Mouse (Mus musculus) heart, embryonic 14.5 days (tissue): ENCODE measurements around the gene Ece2. TPM values are rescaled to one million over a fixed set of nuclear protein-coding genes. Genes with fewer than 3 reads are reported as not detected.
A peak's percentile ranks its signal among the peaks of the same experiment; 100 is the strongest.

Experiments used
- ATAC-seq: fragments of 200-750 bp; cut with Nextera tagmentation; 2 replicates; pipeline ENCODE4 v1.8.0; 2017; ENCODE audit warnings: low read depth, moderate TSS enrichment; ENCODE audit not compliant: insufficient number of reproducible peaks, insufficient read depth, low FRiP score
- H3K27ac ChIP-seq, 2 experiments: fragments of 200-500 bp in 1 of 2; fragments of 300-500 bp in 1 of 2; sonication (generic) in 1 of 2; replicated peaks in 1 of 2; 2 replicates each; pipeline ENCODE4 v1.5.1; 2012 to 2014; ENCODE audit warnings: low read depth in 2 of 2, low read length in 2 of 2, control low read depth in 1 of 2, mild to moderate bottlenecking in 1 of 2, mixed read lengths in 1 of 2; ENCODE audit not compliant: control insufficient read depth in 1 of 2, insufficient read depth in 1 of 2
- H3K27me3 ChIP-seq: fragments of 300-500 bp; sonication (generic); 2 replicates; pipeline ENCODE4 v1.6.1; 2014; ENCODE audit warnings: mild to moderate bottlenecking, low read length, control low read depth; ENCODE audit not compliant: control insufficient read depth, insufficient read depth
- H3K36me3 ChIP-seq: fragments of 300-500 bp; sonication (generic); 2 replicates; pipeline ENCODE4 v1.6.1; 2014; ENCODE audit warnings: mild to moderate bottlenecking, control low read depth, low read length, mixed read lengths; ENCODE audit not compliant: control insufficient read depth, insufficient read depth
- H3K4me1 ChIP-seq, 2 experiments: fragments of 200-500 bp in 1 of 2; fragments of 300-500 bp in 1 of 2; sonication (generic) in 1 of 2; 2 replicates each; pipeline ENCODE4 v1.6.1; 2012 to 2014; ENCODE audit warnings: low read length in 2 of 2, control low read depth in 1 of 2, mixed read lengths in 1 of 2; ENCODE audit not compliant: control insufficient read depth in 2 of 2, insufficient read depth in 2 of 2
- H3K4me2 ChIP-seq: fragments of 300-500 bp; sonication (generic); 2 replicates; pipeline ENCODE4 v1.6.1; 2014; ENCODE audit warnings: mild to moderate bottlenecking, low read length
- H3K4me3 ChIP-seq, 2 experiments: fragments of 200-500 bp in 1 of 2; fragments of 300-500 bp in 1 of 2; sonication (generic) in 1 of 2; 2 replicates each; pipeline ENCODE4 v1.5.1; 2012 to 2014; ENCODE audit warnings: low read length in 2 of 2, mild to moderate bottlenecking in 2 of 2, control low read depth in 1 of 2, low read depth in 1 of 2, moderate library complexity in 1 of 2; ENCODE audit not compliant: control insufficient read depth in 1 of 2, insufficient read depth in 1 of 2
- H3K9ac ChIP-seq: fragments of 300-500 bp; sonication (generic); 2 replicates; pipeline ENCODE4 v1.6.1; 2014; ENCODE audit warnings: mild to moderate bottlenecking, low read length
- H3K9me3 ChIP-seq: fragments of 300-500 bp; sonication (generic); 2 replicates; pipeline ENCODE4 v1.6.1; 2016; ENCODE audit warnings: low read length, control low read depth; ENCODE audit not compliant: control insufficient read depth
- WGBS: fragments of 180-500 bp; shearing (Covaris S2); extraction: QIAGEN DNeasy Blood & Tissue Kit; methylation state at CpG from one replicate; pipeline ENCODE4 v1.1.7; 2014; 5-methylcytosine and 5-hydroxymethylcytosine counted together
- polyA plus RNA-seq: library from polyadenylated mRNA; unstranded; fragments of >200 nt; fragmentation: Nextera tagmentation; extraction: Ambion mirVana; gene quantifications from 2 replicates; pipeline ENCODE4 v1.2.1, GENCODE M21; 2014

Gene Ece2
- 0.22 and 0.53 TPM in 2 replicates for polyA plus RNA-seq

DNA sequence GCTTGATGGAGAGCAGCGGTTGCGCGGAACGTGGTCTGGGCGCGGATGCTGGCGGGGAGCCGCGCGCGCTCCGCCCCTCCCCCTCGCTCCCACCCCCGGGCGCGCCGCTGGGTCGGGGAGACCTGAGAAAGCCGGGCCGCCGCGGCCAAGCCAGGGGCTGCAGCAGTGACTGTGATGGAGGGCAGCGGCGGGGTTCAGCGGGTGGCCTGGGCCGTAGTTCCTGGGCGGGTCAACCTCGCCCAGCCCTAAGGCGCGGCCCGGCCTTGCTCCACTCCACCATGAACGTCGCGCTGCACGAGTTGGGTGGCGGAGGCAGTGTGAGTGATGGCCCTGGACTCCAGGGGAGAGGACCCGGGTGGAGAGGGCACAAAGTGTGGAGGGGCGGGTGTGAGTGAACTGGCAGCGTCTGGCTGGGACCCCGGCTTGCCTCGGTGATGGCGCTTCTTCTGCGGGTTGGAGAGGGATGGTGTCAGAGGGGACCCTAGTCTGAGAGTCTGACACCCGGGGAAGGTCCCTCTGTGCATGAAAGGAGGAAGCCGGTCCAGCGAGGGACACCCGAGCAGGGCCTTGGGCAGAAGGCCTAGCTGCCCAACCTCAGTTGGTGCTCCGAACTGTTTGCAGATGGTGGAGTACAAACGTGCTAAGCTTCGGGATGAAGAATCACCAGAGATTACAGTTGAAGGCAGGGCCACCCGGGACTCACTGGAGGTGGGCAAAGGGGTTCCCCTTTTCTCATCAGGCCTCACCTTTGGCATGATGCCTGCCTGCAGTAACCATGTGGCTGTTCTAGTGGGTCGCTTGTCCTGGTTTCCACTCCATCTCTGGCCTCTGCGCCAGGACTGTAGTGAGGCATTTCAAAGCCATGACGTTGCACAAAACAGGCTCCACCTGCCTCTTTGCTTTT lies at the start of gene Ece2:
Gene Ece2, plus strand, starts transcription at position 98 of the 904 bp plus-strand sequence.
- Histone ChIP-seq H3K9ac (peak within 1 kb of the TSS; percentile 67), H3K27me3 (peaks cover 26% of the 10 kb centered on the region), H3K4me1 (peaks cover 0 to 7% of the 10 kb centered on the region in 2 experiments; a peak in 2 of 4 replicates), H3K27ac (no peak within 1 kb of the TSS), H3K36me3 (no peaks in the 10 kb centered on the region), H3K9me3 (no peaks in the 10 kb centered on the region), H3K4me2 (peak within 1 kb of the TSS; percentile 84), H3K4me3 (peak within 1 kb of the TSS; percentile 48 to 52)
- 7% methylated on average over 53 of the region's 54 CpGs for WGBS
- 0 out of 2 replicates have a peak, but pooled peaks have one; percentile 21 for ATAC-seq

DNA sequence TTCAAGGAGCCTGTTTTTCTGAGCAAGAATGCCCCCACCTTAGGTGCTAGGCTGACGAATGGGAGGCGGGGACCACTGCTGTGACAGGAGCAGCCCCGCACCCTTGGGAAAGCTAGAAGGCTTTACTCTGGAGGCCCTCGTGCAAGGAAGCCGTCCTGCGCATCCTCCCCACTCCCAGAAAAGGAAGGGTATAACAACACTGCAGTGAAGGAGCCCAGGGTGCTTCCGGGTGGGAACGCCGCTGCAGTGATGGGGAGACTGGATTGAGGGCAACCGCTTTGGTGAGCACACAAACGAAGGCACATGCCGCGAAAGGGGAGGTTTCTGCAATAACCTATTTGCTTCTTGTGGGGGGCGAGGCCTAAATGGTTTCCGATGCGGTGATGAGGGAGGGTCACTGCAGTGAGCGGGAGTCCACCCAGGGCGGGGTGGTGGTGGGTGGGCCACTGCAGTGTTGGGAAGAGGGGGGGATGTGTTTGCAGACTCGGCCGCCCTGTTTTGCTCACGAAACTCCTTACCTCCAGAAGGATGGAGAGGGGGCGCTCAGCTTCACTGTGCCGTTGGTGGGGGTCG lies 40.2 kb upstream of the Ece2 start, which contains the start of gene Vwa5b2:
Gene Vwa5b2, plus strand, starts transcription at position 106 of the 573 bp plus-strand sequence.
- Histone ChIP-seq H3K9me3 (no peaks in the 10 kb centered on the region), H3K4me2 (peak within 1 kb of the TSS; percentile 88), H3K4me3 (peak within 1 kb of the TSS; percentile 51 to 52), H3K27me3 (peaks cover 63% of the 10 kb centered on the region), H3K27ac (no peak within 1 kb of the TSS), H3K4me1 (peaks cover 5 to 21% of the 10 kb centered on the region in 2 experiments; a peak in 2 of 4 replicates), H3K9ac (peak within 1 kb of the TSS; percentile 48), H3K36me3 (no peaks in the 10 kb centered on the region)
- ATAC-seq = no peak
- WGBS = 1% methylated on average over 24 of the region's 24 CpGs

DNA sequence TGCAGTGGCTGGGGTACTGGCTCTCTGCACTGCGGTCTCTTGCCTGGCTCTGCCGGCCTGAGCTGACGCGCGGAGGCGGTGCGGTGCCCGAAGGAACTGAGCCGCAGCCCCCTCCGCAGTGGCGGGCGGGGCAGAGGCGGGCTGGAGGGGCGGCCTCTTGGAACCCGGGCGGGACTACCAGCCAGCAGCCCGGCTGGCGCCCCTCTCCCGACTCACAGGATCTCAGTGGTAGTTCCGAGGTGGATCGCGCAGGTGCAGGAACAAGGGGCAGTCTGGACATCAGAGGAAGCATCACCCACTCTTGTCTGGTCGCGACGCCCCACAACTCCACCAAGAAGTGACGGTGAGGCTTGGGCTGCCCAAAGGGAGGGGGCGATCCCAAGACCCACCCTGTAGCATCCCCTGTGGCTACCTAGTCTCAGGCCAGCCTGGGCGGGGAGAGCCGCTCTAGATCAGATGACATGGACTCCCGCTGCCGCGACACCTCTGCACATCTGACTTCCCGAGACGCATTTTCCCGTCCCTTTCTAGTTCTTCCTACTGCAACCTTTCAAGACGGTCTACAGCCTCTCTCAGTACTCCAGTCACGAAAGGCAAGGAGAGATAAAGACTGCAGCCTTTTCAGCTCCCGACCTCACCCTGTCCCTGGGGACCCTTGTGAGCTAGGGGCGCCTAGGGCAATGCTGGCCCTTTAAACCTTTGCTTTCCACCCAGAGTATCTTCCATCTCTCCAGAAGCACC lies 39.5 kb upstream of the Ece2 start:
- Histone ChIP-seq H3K36me3 (no peaks in the 10 kb centered on the region), H3K4me1 (peaks cover 5 to 21% of the 10 kb centered on the region in 2 experiments; a peak in 2 of 4 replicates), H3K4me2 (peak overlapping the region; percentile 88), H3K9ac (peak overlapping the region; percentile 48), H3K4me3 (peak overlapping the region; percentile 51 to 52), H3K9me3 (no peaks in the 10 kb centered on the region), H3K27ac (no peak overlapping the region), H3K27me3 (peaks cover 63% of the 10 kb centered on the region)
- WGBS = under 1% methylated on average over 36 of the region's 39 CpGs
- peak; percentile 48; the same call in 1 of the 2 replicates for ATAC-seq

DNA sequence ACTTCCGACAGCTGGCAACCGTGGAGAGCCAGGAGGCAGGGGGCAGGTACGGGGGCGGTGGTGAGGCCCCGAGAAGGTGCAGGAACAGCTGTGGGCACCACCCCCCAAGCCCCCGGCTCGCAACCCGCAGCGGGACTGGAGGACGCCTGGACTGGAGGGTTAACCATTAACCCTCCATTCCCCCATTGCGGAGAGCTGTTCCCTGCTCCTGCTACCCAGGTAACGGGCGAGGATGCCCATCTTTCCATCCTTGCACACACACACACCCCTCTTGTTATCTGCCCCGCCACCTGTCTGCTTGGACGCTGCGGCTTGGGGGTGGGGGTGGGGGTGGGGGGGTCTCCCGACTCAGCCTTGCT lies 39.0 kb upstream of the Ece2 start:
- ATAC-seq = no peak
- H3K4me1 ChIP-seq = peaks cover 5 to 21% of the 10 kb centered on the region in 2 experiments; a peak in 2 of 4 replicates
- no peak overlapping the region for H3K9ac ChIP-seq
- WGBS = 6% methylated on average over 17 of the region's 17 CpGs
- peaks cover 63% of the 10 kb centered on the region for H3K27me3 ChIP-seq
- no peaks in the 10 kb centered on the region for H3K36me3 ChIP-seq
- H3K9me3 ChIP-seq = no peaks in the 10 kb centered on the region
- H3K4me2 ChIP-seq = peak overlapping the region; percentile 88
- H3K4me3 ChIP-seq = peak overlapping the region in 1 of 2 experiments; percentile 52; a peak in 3 of 4 replicates
- H3K27ac ChIP-seq = no peak overlapping the region

DNA sequence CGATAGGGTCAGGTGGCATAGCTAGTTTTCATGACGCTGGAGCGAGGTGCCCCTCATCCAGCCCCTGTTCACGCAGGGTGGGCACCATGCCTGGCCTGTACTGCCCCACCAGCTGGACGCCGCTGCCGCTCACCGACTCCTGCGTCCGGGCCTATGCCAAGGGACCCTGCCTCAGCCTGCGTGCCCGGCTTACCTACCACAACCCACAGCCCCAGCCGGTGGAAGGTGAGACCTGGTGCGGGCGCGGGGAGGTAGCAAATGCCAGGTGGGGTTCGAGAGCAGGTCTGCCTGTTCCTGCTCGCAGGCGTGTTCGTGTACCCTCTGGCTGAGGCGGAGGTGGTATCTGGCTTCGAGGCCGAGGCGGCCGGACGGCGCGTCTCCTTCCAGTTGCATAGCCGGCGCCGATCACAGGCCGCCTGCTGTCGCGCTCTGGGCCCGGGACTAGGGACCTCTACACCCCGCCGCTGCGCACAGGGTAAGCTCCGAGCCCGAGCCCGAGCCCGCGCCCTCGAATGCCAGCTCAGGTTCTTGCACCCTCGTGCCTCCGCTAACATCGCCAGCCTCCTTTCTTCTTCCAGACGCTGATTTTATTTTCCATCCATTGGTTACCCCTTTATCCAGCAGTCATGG lies 38.4 kb upstream of the Ece2 start:
- no peaks in the 10 kb centered on the region for H3K36me3 ChIP-seq
- no peaks in the 10 kb centered on the region for H3K9me3 ChIP-seq
- peak overlapping the region; percentile 8 to 52; a peak in 2 of 4 replicates for H3K4me3 ChIP-seq
- H3K27ac ChIP-seq = no peak overlapping the region
- no peak for ATAC-seq
- H3K27me3 ChIP-seq = peaks cover 63% of the 10 kb centered on the region
- 7% methylated on average over 47 of the region's 48 CpGs for WGBS
- peaks cover 5 to 21% of the 10 kb centered on the region in 2 experiments; a peak in 2 of 4 replicates for H3K4me1 ChIP-seq
- peak overlapping the region; percentile 88 for H3K4me2 ChIP-seq
- H3K9ac ChIP-seq = no peak overlapping the region

DNA sequence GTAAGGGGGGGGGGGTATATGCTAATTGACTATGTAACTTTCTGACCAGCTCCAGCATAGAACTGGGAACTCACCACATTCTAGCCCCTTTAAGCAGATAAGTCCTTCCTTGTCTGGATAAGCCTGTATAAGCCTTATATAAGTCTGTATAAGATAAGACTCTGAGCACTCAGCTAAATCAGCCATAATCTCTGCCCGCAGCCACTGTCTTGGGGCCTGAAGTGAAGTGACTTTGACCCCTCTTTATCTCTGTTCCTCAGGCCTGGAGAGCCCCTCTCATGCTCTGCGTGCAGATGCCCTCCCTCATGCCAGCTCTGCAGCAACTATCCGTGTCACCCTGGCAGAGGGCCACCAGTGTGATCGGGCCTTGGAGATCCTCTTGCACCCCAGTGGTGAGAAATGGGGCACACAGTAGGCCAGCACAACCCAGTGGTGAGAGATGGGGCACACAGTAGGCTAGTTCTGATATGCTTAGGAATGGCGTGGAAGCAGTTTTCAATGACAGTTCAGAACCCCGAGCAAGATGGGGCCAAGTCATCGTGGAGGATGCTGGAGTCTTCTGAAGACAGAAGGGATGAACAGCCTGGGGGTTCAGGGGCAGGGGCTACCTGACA lies 34.5 kb upstream of the Ece2 start:
- ATAC-seq = no peak
- no peaks in the 10 kb centered on the region for H3K9me3 ChIP-seq
- H3K36me3 ChIP-seq = no peaks in the 10 kb centered on the region
- H3K4me1 ChIP-seq = peaks cover under 1 to 10% of the 10 kb centered on the region in 2 experiments; a peak in 2 of 4 replicates
- H3K4me3 ChIP-seq = no peak overlapping the region
- no peak overlapping the region for H3K9ac ChIP-seq
- WGBS = 59% methylated on average over 7 of the region's 7 CpGs
- peaks cover 40% of the 10 kb centered on the region for H3K27me3 ChIP-seq
- H3K4me2 ChIP-seq = no peak overlapping the region
- H3K27ac ChIP-seq = no peak overlapping the region
